Mouse (Mus musculus): ENCODE data around the gene Olfr92. TPM values are rescaled to one million over a fixed set of nuclear protein-coding genes. Genes with fewer than 3 reads are reported as not detected.

Gene Olfr92
- not detected in 2 replicates for polyA plus RNA-seq (2012; rRNA removed)

GRCm38 (mm10) chr17:37119988-37120387, at the start of gene Olfr92:
Olfr92 (minus strand) TSS chr17:37120088.

GRCm38 (mm10) chr17:37161394-37161793, 41.5 kb upstream of the Olfr92 start, which contains the start of gene Olfr93:
Olfr93 (minus strand) TSS chr17:37161494.

GRCm38 (mm10) chr17:37098178-37098577, 21.7 kb downstream of the Olfr92 start, which contains the start of gene Olfr91:
Olfr91 (minus strand) TSS chr17:37098278.

GRCm38 (mm10) chr17:37088399-37088798, 31.5 kb downstream of the Olfr92 start, which contains the start of gene Olfr90:
Olfr90 (minus strand) TSS chr17:37088499.

Other genes with a start within 250 kb of the Olfr92 start
- 14.6 and 18.9 TPM in 2 replicates for gene Trim40, start 230.0 kb downstream of the Olfr92 start, polyA plus RNA-seq (2012; rRNA removed)
- gene Trim31, start 222.0 kb downstream of the Olfr92 start, polyA plus RNA-seq (2012; rRNA removed) = 18.0 and 23.9 TPM in 2 replicates
- 38.9 and 42.9 TPM in 2 replicates for gene Rnf39, start 177.2 kb downstream of the Olfr92 start, polyA plus RNA-seq (2012; rRNA removed)
- 45.1 and 56.4 TPM in 2 replicates for gene Ppp1r11, start 168.3 kb downstream of the Olfr92 start, polyA plus RNA-seq (2012; rRNA removed)
- gene Znrd1, start 161.5 kb downstream of the Olfr92 start, polyA plus RNA-seq (2012; rRNA removed) = 19.3 and 25.8 TPM in 2 replicates
- gene Znrd1as, start 161.5 kb downstream of the Olfr92 start, polyA plus RNA-seq (2012; rRNA removed) = 1.1 and 1.2 TPM in 2 replicates
- not detected in 2 replicates for gene 2410137M14Rik, start 138.9 kb downstream of the Olfr92 start, polyA plus RNA-seq (2012; rRNA removed)
- gene H2-M5, start 130.6 kb downstream of the Olfr92 start, polyA plus RNA-seq (2012; rRNA removed) = 0.28 TPM in 1 of 2 replicates, not detected in the other
- 1.7 and 1.9 TPM in 2 replicates for gene Zfp57, start 118.9 kb downstream of the Olfr92 start, polyA plus RNA-seq (2012; rRNA removed)
- not detected in 2 replicates for gene Mog, start 96.7 kb downstream of the Olfr92 start, polyA plus RNA-seq (2012; rRNA removed)
- gene Gabbr1, start 74.1 kb downstream of the Olfr92 start, polyA plus RNA-seq (2012; rRNA removed) = 20.3 and 20.6 TPM in 2 replicates
- not detected in 2 replicates for gene Olfr90, start 31.6 kb downstream of the Olfr92 start, polyA plus RNA-seq (2012; rRNA removed)
- gene Olfr91, start 21.8 kb downstream of the Olfr92 start, polyA plus RNA-seq (2012; rRNA removed) = not detected in 2 replicates
- not detected in 2 replicates for gene Olfr93, start 41.4 kb upstream of the Olfr92 start, polyA plus RNA-seq (2012; rRNA removed)
- 0.21 and 0.38 TPM in 2 replicates for gene Ubd, start 73.8 kb upstream of the Olfr92 start, polyA plus RNA-seq (2012; rRNA removed)
- gene Olfr94, start 80.9 kb upstream of the Olfr92 start, polyA plus RNA-seq (2012; rRNA removed) = not detected in 2 replicates
- not detected in 2 replicates for gene Olfr95, start 93.0 kb upstream of the Olfr92 start, polyA plus RNA-seq (2012; rRNA removed)
- not detected in 2 replicates for gene Olfr96, start 100.1 kb upstream of the Olfr92 start, polyA plus RNA-seq (2012; rRNA removed)
- gene Olfr97, start 117.2 kb upstream of the Olfr92 start, polyA plus RNA-seq (2012; rRNA removed) = not detected in 2 replicates
- not detected in 2 replicates for gene Olfr98, start 143.7 kb upstream of the Olfr92 start, polyA plus RNA-seq (2012; rRNA removed)
- gene H2-M3, start 150.1 kb upstream of the Olfr92 start, polyA plus RNA-seq (2012; rRNA removed) = 7.4 and 7.7 TPM in 2 replicates
- gene Olfr99, start 163.4 kb upstream of the Olfr92 start, polyA plus RNA-seq (2012; rRNA removed) = not detected in 2 replicates
- gene Olfr101, start 184.2 kb upstream of the Olfr92 start, polyA plus RNA-seq (2012; rRNA removed) = not detected in 2 replicates
- not detected in 2 replicates for gene Olfr102, start 197.0 kb upstream of the Olfr92 start, polyA plus RNA-seq (2012; rRNA removed)
- gene Olfr103, start 219.6 kb upstream of the Olfr92 start, polyA plus RNA-seq (2012; rRNA removed) = not detected in 2 replicates
- not detected in 2 replicates for gene Olfr104-ps, start 239.5 kb upstream of the Olfr92 start, polyA plus RNA-seq (2012; rRNA removed)

All from colon, adult 2 months (tissue).